Mouse (Mus musculus) adrenal gland, postnatal 0 days (tissue): Measurements from ENCODE around the gene Btaf1. TPM values are rescaled to one million over a fixed set of nuclear protein-coding genes. Genes with fewer than 3 reads are reported as not detected.

Experiments used
- polyA plus RNA-seq: library from polyadenylated mRNA; unstranded; fragments of >200 nt; fragmentation: Nextera tagmentation; extraction: Ambion mirVana; gene quantifications from 2 replicates; pipeline ENCODE4 v1.2.1, GENCODE M21; 2015

Btaf1 gene
- polyA plus RNA-seq: 2.4 and 3.4 TPM in 2 replicates

GRCm38 (mm10) chr19:36925671-36926552 is at the start of gene Btaf1:
Gene Btaf1 (plus strand): TSS chr19:36926079.

GRCm38 (mm10) chr19:36919466-36919865 is 6.4 kb upstream of the Btaf1 start, which contains the start of gene Fgfbp3:
Gene Fgfbp3 (minus strand): TSS chr19:36919615.

Other genes starting within 250 kb of the Btaf1 start
- gene Ppp1r3c, start 189.4 kb upstream of the Btaf1 start, polyA plus RNA-seq: 5.2 and 10.7 TPM in 2 replicates
- 24.7 and 29.2 TPM in 2 replicates for gene Tnks2, start 91.8 kb upstream of the Btaf1 start, polyA plus RNA-seq
- gene Fgfbp3, start 6.5 kb upstream of the Btaf1 start, polyA plus RNA-seq: 3.7 and 5.6 TPM in 2 replicates